Mouse (Mus musculus) frontal cortex, adult 2 months (tissue): ENCODE results near the gene Fscn3. TPM values are rescaled to one million over a fixed set of nuclear protein-coding genes. Genes with fewer than 3 reads are reported as not detected.

Experiments
- DNase-seq, 2 experiments: peaks; one replicate each; pipeline ENCODE4 v3.0.0; 2022; ENCODE audit warnings: low spot score in 1 of 2; ENCODE audit errors: extremely low spot score in 1 of 2
- polyA plus RNA-seq: library from polyadenylated mRNA; depleted of rRNA; stranded (reverse); fragments of >200 nt; gene quantifications from 2 replicates; pipeline ENCODE4 v1.2.3, GENCODE M21; 2012; rRNA removed

Gene Fscn3
- polyA plus RNA-seq, 1 experiment = 0.04 TPM

- no peak for DNase-seq
Observed at GRCm38 (mm10) chr6:28480752-28481492, 53.3 kb downstream of the Fscn3 start.

DNA sequence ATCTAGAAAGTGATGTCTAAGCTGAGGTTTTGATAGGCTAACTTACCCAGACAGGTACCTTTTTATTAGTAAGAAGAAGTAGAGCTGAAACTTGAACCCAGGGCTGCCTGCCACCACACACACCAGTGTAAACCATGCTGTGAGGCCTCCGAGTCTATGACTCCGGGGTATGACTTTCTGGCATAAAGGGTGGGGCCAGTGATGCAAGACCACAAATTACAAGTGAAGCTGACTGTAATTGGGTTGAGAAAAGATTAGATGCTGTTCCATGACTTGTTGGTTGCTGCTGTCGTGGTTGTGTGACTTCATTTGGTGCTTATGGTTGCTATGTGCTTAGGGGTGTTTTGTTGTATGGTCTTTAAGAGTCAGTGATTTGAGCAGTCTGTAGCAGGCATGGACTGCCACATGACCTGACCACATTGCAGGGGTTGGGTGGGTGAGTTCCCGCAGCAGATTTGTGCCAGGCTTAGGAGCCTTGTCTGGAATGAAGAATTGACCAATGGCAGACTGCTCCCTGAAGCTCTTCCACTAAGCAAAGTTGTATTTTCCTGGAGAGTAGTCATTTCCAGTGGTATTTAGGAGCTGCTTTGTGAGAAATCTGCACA, 55.2 kb downstream of the Fscn3 start:
- no peak for DNase-seq

GRCm38 (mm10) chr6:28486008-28486407, 58.4 kb downstream of the Fscn3 start:
- DNase-seq = no peak

GRCm38 (mm10) chr6:28486471-28486870, 58.9 kb downstream of the Fscn3 start:
- peak in 1 of 2 experiments; percentile 16 for DNase-seq

- peak in 1 of 2 experiments; percentile 19 for DNase-seq
Observed at GRCm38 (mm10) chr6:28486905-28487304, 59.3 kb downstream of the Fscn3 start.

Other genes with a start within 250 kb of the Fscn3 start
- gene Zfp800, start 29.8 kb upstream of the Fscn3 start, polyA plus RNA-seq = 7.2 and 8.5 TPM in 2 replicates
- gene Arf5, start 4.2 kb upstream of the Fscn3 start, polyA plus RNA-seq = 400 and 444 TPM in 2 replicates
- gene Gcc1, start 601 bp downstream of the Fscn3 start, polyA plus RNA-seq = 9.0 and 9.4 TPM in 2 replicates
- gene Pax4, start 21.6 kb downstream of the Fscn3 start, polyA plus RNA-seq = 0.21 TPM in 1 of 2 replicates, not detected in the other
- gene Snd1, start 47.4 kb downstream of the Fscn3 start, polyA plus RNA-seq = 67.8 and 69.7 TPM in 2 replicates